Mouse (Mus musculus) lung, postnatal 0 days (tissue): ENCODE data around the gene Gm10840.

Experiments
- CTCF ChIP-seq: IDR thresholded peaks from 2 replicates; pipeline ENCODE4 v1.5.1; 2016; ENCODE audit warnings: antibody characterized with exemption, mild to moderate bottlenecking
- EP300 ChIP-seq: IDR thresholded peaks from 2 replicates; pipeline ENCODE4 v1.6.1; 2016; ENCODE audit warnings: antibody characterized with exemption, mild to moderate bottlenecking, control low read depth

- TF ChIP-seq CTCF (no peak), EP300 (no peak)
Measured at GRCm38 (mm10) chr11:106175081-106175480, 14.4 kb downstream of the Gm10840 start.
